11 mouse cellular contexts compared by ENCODE assay signal in the genomic region with DNA sequence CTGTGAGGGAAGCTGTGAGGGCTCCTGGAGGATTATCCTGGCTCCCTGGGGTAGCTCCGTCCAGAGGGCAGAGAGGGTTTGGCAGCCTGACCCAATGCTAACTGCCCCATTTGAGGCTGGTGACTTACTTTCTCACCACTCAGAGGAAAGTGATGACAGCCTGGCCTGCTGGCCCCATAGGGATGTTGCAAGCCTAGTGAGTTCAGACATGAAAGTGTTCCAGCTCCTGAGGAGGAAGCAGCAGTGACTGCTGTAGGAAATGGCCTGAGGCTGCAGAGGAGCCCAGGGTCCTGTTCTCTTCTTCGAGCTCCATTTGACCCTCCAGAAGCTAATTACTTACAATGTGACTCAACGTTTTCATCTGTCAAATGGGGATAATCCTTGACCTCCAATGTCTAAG.
A peak's percentile ranks its signal among the peaks of the same experiment; 100 is the strongest.
DNase-seq lines count a peak whose midpoint lies in the region; ATAC-seq and TF ChIP-seq lines count a peak whose summit lies in the region.
"Had no signal": no experiment of that assay in that cellular context is flagged by ENCODE, and none has a peak within 500 bp of the region (broad histone marks: within the 10 kb centered on the region; RNA-seq: fewer than 3 reads in every experiment).

No protein-coding gene starts in this region.

- peak overlapping the region; percentile 56 for H3K27ac ChIP-seq in heart, adult 2 months
- no peak overlapping the region for H3K27ac ChIP-seq in hindbrain, embryonic 14.5 days
- H3K27ac ChIP-seq: embryonic facial prominence, embryonic 12.5 days had no signal

- peak; percentile 53; the same call in 1 of the 2 replicates for TF ChIP-seq EP300 in heart, adult 2 months (IDR thresholded peaks at IDR 0.05; ENCODE audit: insufficient read depth, low read depth, low read length)

- H3K4me2 ChIP-seq in hindbrain, embryonic 14.5 days (replicated peaks): no peak overlapping the region
- H3K4me2 ChIP-seq: embryonic facial prominence, embryonic 12.5 days had no signal

- peak in 1 of 2 experiments; percentile 72 for DNase-seq in heart, adult 2 months
- no peak for DNase-seq in heart, postnatal 25 days (ENCODE audit: low spot score)
- peak; percentile 73 for DNase-seq in 416B (ENCODE audit: low read depth)
- peak; percentile 56 for DNase-seq in lung, postnatal 25 days (ENCODE audit: low spot score)
- no peak for DNase-seq in left cerebral cortex, postnatal 10 days (ENCODE audit: extremely low spot score in 1 of 2, low spot score in 2 of 2)
- DNase-seq in hindbrain, embryonic 14.5 days (ENCODE audit: low spot score): no peak
- DNase-seq: cerebellum, adult 11 months had no signal

- peaks cover 45% of the 10 kb centered on the region for H3K4me1 ChIP-seq in heart, adult 2 months (ENCODE audit: control insufficient read depth, insufficient read depth, low read length)
- H3K4me1 ChIP-seq in hindbrain, embryonic 14.5 days (replicated peaks; ENCODE audit: control insufficient read depth, insufficient read depth, low read length): no peaks in the 10 kb centered on the region; the same call in 1 of the 2 replicates

- peak; percentile 44 for TF ChIP-seq CTCF in heart, adult 2 months (IDR thresholded peaks at IDR 0.05)

- no peak overlapping the region for H3K9ac ChIP-seq in heart, adult 2 months (ENCODE audit: low read depth, low read length)
- H3K9ac ChIP-seq in hindbrain, embryonic 14.5 days: no peak overlapping the region
- H3K9ac ChIP-seq: embryonic facial prominence, embryonic 12.5 days had no signal

- no peaks in the 10 kb centered on the region for H3K27me3 ChIP-seq in heart, adult 2 months (ENCODE audit: control insufficient read depth, insufficient read depth, low read length)
- no peaks in the 10 kb centered on the region for H3K27me3 ChIP-seq in hindbrain, embryonic 14.5 days (ENCODE audit: control insufficient read depth, insufficient read depth, low read length)
- H3K27me3 ChIP-seq: embryonic facial prominence, embryonic 12.5 days had no signal

- peak; percentile 47 for ATAC-seq in common myeloid progenitor, adult 5-6 weeks (replicated peaks; ENCODE audit: low read depth, poor library complexity, severe bottlenecking)
- no peak for ATAC-seq in CD4-positive, CD25-positive, alpha-beta regulatory T cell, adult 4 months
- no peak for ATAC-seq in hindbrain, embryonic 14.5 days (ENCODE audit: low FRiP score)

- no peak for TF ChIP-seq POLR2A in heart, adult 2 months (IDR thresholded peaks at IDR 0.05; ENCODE audit: insufficient read depth, low read depth, low read length)

- no peaks in the 10 kb centered on the region for H3K79me2 ChIP-seq in heart, adult 2 months (replicated peaks; ENCODE audit: control insufficient read depth, insufficient read depth, low read length)

- H3K9me3 ChIP-seq in hindbrain, embryonic 14.5 days (ENCODE audit: control insufficient read depth, low read length): no peaks in the 10 kb centered on the region
- H3K9me3 ChIP-seq: embryonic facial prominence, embryonic 12.5 days had no signal

- 42% methylated on average over 3 of the region's 3 CpGs for WGBS in heart, adult 2 months
- WGBS in hindbrain, embryonic 14.5 days: 75% methylated on average over 3 of the region's 3 CpGs

- H3K4me3 ChIP-seq in heart, adult 2 months: no peak overlapping the region
- H3K4me3 ChIP-seq in hindbrain, embryonic 14.5 days (replicated peaks; ENCODE audit: low read length): no peak overlapping the region
- H3K4me3 ChIP-seq: embryonic facial prominence, embryonic 12.5 days; myocyte had no signal

- H3K36me3 ChIP-seq in heart, adult 2 months (ENCODE audit: control insufficient read depth, insufficient read depth, low read length): peaks cover 62% of the 10 kb centered on the region
- peaks cover 43% of the 10 kb centered on the region for H3K36me3 ChIP-seq in hindbrain, embryonic 14.5 days (replicated peaks; ENCODE audit: control insufficient read depth, insufficient read depth)

- intact Hi-C loops in heart, adult 2 months (cut with DNase I): no loop called here
- intact Hi-C loops in heart, postnatal 25 days (cut with DNase I): no loop called here
- intact Hi-C loops in left cerebral cortex, postnatal 10 days (cut with DNase I): no loop called here

Comparison
In these comparisons a context has a peak if more than half of its experiments do, and no peak if none do; other contexts are left out.
1. DNase-seq: peak in 416B (single experiment) and lung, postnatal 25 days (single experiment); none in heart, postnatal 25 days (single experiment), left cerebral cortex, postnatal 10 days (0 of 2) and hindbrain, embryonic 14.5 days (single experiment).